Mouse (Mus musculus) right cerebral cortex, postnatal 14 days (tissue): ENCODE measurements around the gene Fndc3b.

ENCODE experiments used
- DNase-seq: peaks from one replicate; pipeline ENCODE4 v3.0.0; 2022

Fndc3b gene

DNA sequence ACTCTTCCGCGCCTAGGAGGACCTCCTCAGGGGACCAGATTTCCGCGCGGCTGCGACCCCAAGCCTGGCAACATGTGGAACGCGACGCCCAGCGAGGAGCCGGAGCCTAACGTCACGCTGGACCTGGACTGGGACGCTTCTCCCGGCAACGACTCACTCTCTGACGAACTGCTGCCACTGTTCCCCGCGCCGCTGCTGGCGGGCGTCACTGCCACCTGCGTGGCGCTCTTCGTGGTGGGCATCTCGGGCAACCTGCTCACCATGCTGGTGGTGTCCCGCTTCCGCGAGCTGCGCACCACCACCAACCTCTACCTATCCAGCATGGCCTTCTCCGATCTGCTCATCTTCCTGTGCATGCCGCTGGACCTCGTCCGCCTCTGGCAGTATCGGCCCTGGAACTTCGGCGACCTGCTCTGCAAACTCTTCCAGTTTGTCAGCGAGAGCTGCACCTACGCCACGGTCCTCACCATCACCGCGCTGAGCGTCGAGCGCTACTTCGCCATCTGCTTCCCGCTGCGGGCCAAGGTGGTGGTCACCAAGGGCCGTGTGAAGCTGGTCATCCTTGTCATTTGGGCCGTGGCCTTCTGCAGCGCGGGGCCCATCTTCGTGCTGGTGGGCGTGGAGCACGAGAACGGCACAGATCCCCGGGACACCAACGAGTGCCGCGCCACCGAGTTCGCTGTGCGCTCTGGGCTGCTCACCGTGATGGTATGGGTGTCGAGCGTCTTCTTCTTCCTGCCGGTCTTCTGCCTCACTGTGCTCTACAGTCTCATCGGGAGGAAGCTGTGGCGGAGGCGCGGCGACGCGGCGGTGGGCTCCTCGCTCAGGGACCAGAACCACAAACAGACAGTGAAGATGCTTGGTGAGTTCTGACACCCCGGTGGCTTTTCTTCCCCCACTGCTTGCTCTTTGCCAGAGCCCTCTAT, 339.1 kb downstream of the Fndc3b start:
- DNase-seq, result no peak

- DNase-seq, result no peak
Measured at GRCm38 (mm10) chr3:27371276-27371621, 339.9 kb downstream of the Fndc3b start, which contains the start of gene Ghsr. Gene Ghsr (plus strand): TSS chr3:27371351.

GRCm38 (mm10) chr3:27370582-27371275, 340.4 kb downstream of the Fndc3b start:
- DNase-seq, result no peak

- no peak for DNase-seq
Measured at GRCm38 (mm10) chr3:27370125-27370524, 341.0 kb downstream of the Fndc3b start.
